Comparison of ENCODE assay signal across 7 mouse cellular contexts in the genomic region with DNA sequence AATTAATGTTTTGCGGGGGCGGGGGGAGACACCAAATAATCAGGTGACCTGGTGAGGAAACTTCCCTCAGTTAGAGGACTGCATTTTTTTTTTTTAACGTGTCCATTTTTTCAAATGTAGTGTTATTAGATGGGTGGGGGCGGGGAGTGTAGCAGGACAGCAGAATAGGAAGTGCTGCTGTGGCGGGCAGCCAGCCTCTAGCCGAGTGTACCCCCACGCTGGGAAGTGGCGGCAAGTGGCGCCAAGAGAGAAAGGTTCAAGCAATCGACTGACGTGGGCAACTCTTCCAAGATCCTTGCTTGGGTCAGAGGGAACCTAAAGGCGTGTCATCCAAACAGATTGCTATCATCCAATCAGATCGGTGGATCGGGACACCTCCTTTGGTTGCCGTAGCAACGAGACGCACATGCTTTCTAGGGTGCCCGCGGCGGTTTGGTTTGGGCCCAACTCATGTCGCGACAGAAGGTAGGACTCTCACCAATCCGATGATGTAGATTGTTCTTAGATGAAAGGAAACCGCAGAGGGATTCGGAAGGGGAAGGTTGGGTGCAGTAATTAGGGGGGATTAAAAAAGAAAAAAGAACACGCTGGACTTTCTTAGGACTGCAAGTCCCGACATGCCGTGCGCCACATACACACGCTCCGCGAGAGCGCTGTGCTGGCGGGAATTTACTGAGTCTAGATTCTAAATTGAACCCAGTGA. TPM values are rescaled to one million over a fixed set of nuclear protein-coding genes. Genes with fewer than 3 reads are reported as not detected.
DNase-seq lines count a peak whose midpoint lies in the region; ATAC-seq lines count a peak whose summit lies in the region.

A gene (plus strand): TSS at position 395 of the 703 bp plus-strand sequence.

- H3K9ac ChIP-seq in intestine, embryonic 15.5 days = peak within 1 kb of the TSS; percentile 28; the same call in 1 of the 2 replicates

- no peaks in the 10 kb centered on the region for H3K27me3 ChIP-seq in intestine, embryonic 15.5 days (replicated peaks)
- peaks cover 58% of the 10 kb centered on the region for H3K27me3 ChIP-seq in megakaryocyte, embryonic 14.5 days (replicated peaks)

- peak; percentile 94 for ATAC-seq in intestine, embryonic 15.5 days

- H3K4me1 ChIP-seq in intestine, embryonic 15.5 days (replicated peaks) = no peaks in the 10 kb centered on the region
- peaks cover 7% of the 10 kb centered on the region for H3K4me1 ChIP-seq in megakaryocyte, embryonic 14.5 days

- WGBS in intestine, embryonic 15.5 days = 2% methylated on average over 34 of the region's 34 CpGs

- no peaks in the 10 kb centered on the region for H3K36me3 ChIP-seq in intestine, embryonic 15.5 days
- no peaks in the 10 kb centered on the region for H3K36me3 ChIP-seq in megakaryocyte, embryonic 14.5 days (replicated peaks; ENCODE audit: low read length)

- no peak within 1 kb of the TSS for H3K27ac ChIP-seq in intestine, embryonic 15.5 days

- H3K4me3 ChIP-seq in intestine, embryonic 15.5 days (replicated peaks) = peak within 1 kb of the TSS; percentile 46
- peak within 1 kb of the TSS; percentile 89 for H3K4me3 ChIP-seq in megakaryocyte, embryonic 14.5 days (replicated peaks)

- H3K9me3 ChIP-seq in intestine, embryonic 15.5 days = no peaks in the 10 kb centered on the region
- peaks cover 19% of the 10 kb centered on the region for H3K9me3 ChIP-seq in megakaryocyte, embryonic 14.5 days

- intact Hi-C loops in left cerebral cortex, postnatal 10 days (cut with DNase I) = no loop called here

- H3K4me2 ChIP-seq in intestine, embryonic 15.5 days (replicated peaks) = peak within 1 kb of the TSS; percentile 82

- peak; percentile 79 for DNase-seq in adrenal gland, postnatal 10 days
- peak; percentile 94 for DNase-seq in embryo, embryonic 11 days
- DNase-seq in gonadal fat pad, adult 2 months (ENCODE audit: low read depth) = peak; percentile 6
- DNase-seq in left cerebral cortex, postnatal 10 days (ENCODE audit: extremely low spot score in 1 of 2, low spot score in 2 of 2) = peak; percentile 84 to 86
- peak; percentile 71 for DNase-seq in right cerebral cortex, postnatal 14 days

RNA-seq across cellular contexts. Expression of the gene that starts here (rescaled TPM):
- under 1 TPM; 0.27 to 0.79 TPM for total RNA-seq in adrenal gland, postnatal 10 days (2021)
- 8.4 and 15.6 TPM in 2 replicates for polyA plus RNA-seq in gonadal fat pad, adult 2 months (2012; rRNA removed)
- 0.18 TPM in 1 of 2 replicates, not detected in the other for polyA plus RNA-seq in intestine, embryonic 15.5 days (2015; fragmentation: Nextera tagmentation; extraction: Ambion mirVana)
- total RNA-seq in left cerebral cortex, postnatal 10 days (2021) = 1 to 10 TPM; 3.9 to 4.6 TPM
- polyA plus RNA-seq in megakaryocyte, embryonic 14.5 days (2012; ENCODE audit: insufficient read depth, low replicate concordance) = 0.22 TPM in 1 of 2 replicates, not detected in the other

Comparison
In these comparisons a context has a peak if more than half of its experiments do, and no peak if none do; other contexts are left out.
1. Peak in DNase-seq in adrenal gland, postnatal 10 days; RNA of the gene not detected or under 1 TPM.
2. Peak in ATAC-seq, H3K4me3 ChIP-seq, H3K9ac ChIP-seq and H3K4me2 ChIP-seq in intestine, embryonic 15.5 days; RNA of the gene not detected or under 1 TPM.
3. DNase-seq: peak in every context shown above with its lines; median percentile 94 in embryo, embryonic 11 days; 85 in left cerebral cortex, postnatal 10 days; 79 in adrenal gland, postnatal 10 days; 71 in right cerebral cortex, postnatal 14 days; 6 in gonadal fat pad, adult 2 months.